Mouse (Mus musculus) thymus, postnatal 14 days (tissue): Measurements from ENCODE around the gene Galnt4.
A peak's percentile ranks its signal among the peaks of the same experiment; 100 is the strongest.
"Not testable (repeated sequence)": the region's sequence is repeated elsewhere in the genome, so short reads cannot be mapped to it uniquely, and the experiment has no call there.

Experiments used
- DNase-seq: peaks from one replicate; pipeline ENCODE4 v3.0.0; 2021

The Galnt4 gene

DNA sequence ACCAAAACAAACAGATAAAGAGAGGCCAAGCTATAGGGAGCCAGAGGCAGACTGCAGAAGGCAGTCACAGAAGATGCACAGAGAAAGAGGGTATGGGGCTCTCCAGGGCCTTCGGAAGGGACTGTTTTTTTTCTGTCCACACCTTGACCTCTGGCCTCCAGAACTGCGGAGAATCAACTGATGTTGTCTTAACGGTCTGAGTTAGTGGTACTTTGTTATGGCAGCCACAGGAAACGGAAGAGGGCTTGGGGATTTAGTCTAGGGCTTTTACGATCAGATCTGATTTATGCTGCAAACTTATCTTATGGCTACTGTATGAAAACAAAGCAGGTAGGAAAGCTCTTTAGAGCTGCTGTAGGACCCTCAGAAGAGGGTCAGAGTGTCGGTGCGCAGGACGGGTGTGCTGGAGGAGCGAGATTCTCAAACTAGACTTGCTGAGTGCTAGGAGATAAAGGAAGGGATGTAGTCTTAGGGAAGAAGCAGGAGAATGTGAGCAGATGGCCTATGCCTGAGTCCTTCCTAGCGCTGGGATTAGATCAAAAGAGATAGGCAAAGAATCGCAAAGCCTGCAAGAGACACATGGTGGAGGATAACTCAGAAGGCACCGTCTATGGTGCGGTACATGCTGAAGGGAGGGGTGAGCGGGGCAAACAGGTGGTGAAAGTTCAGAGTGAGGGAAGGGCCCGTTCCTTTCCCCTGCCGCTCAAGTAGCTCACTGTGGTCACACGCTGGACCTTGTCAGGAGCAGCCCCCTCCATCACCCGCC lies 7.7 kb downstream of the Galnt4 start:
- DNase-seq: peak; percentile 57

DNA sequence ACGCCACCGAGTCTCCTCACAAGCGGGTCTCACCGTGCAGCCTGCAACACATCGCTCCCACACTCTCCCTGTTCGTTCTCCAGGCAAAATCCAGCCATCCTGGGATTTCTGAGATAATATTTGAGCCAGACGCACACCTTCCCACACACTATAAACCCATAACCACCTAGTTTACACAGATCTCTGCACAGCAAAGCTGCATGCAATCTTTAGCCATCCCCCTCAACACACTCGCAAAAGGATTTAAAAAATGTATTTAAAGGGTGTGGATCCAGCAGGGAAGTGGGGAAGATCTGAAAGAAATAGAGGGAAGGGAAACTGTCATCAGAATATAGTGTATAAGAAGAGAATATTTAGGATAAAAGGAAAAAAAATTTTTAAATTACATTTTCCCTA lies 8.3 kb downstream of the Galnt4 start:
- DNase-seq: no peak

DNA sequence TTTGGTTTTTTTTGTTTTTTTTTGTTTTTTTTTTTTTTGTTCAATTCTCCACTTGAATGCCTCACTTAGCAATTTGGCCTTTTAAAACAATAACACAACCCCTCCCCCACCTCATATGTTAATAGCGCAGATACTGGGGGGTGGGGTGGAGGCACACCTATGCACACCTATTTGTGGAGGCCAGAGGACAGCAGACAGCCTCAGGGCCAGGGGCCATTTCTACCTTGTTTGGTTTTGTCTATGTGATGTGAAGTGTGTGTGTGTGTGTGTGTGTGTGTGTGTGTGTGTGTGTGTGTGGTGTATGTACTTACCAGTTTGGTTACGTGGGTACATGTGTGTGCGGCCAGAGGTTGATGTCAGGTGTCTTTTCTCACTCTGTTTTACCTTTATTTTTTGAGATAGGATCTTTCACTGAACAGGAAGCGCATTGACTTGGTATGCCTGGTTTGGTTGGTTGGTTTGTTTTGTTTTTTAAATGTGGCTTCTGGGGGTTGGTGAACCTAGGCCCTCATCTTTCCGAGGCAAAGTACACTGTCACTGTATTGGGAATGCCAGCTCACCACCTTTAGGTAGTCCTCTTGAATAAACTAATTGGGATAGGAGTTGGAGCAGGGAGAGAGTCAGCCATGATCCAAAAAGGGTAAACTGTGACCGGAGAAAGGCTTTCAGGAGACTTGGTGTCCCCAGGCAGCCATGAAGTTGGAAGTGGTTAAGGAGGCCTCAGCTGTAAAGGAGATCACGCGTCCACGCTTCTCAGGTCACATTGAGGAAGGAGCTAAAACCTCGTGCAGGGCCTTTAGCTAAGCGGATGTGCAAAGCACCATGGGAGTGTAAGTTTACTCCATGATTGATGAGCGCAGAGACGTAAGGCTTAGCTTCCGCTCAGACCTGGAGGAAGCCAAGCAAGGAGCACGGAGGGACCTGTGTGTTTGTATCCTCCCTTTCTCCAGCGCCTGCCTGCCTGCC lies 9.0 kb downstream of the Galnt4 start:
- peak; percentile 44 for DNase-seq

DNA sequence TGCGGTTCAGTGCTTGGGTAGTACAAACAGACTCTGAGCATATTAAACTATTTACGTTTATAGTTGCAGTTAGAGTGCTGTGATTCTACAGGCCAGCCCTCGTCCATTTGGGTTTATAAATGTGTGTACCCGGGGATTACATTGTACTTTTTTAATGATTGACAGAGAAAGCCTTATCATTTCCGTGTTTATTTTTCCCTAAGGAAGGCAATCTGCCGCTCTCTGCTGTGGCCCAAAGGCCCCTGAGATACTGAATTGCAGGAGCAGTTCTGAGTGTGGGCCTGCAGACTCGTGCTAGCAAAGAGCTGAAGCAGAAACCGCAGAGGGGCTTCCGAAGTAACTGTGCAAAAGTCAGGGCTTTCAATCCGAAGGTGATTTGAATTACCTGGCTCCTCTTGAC lies 9.9 kb downstream of the Galnt4 start:
- DNase-seq: peak; percentile 4

DNA sequence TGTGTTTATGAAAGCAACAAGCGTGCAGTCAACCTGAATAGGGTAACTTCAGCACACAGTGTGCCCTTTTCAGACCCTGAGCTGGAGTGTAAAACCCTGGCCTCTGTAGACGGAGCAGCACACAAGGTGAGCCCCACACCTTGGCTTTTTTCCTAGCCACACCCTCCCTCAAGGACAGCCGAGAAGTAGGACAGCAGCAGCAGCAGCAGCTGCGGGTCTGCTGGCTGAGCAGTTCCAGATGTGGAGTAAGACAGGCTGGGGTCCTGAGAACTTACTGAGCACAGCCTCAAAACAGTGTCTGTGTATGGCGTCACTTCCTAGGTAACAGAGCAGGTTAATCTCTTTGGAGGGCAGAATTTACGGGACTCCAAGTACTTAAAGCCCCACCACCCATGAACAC lies 10.7 kb downstream of the Galnt4 start:
- DNase-seq: peak; percentile 50

DNA sequence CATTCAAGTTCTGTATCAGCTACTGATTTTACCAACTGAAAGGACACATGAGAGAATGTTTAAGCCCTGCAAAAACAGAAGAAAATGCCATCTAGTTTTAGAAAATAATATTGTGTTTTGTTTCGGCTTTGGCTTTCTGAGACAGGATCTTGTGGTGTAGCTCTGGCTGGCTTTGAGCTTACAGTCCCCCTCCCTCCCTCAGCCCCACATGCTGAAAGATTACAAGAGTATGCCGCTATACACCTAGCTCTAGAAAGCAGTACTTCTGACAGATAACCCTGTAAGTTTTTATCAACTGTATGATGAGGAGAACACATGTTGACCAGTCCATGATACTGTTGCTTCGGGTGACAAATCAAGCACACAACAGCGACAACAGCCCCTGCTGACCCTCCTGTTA lies 11.5 kb downstream of the Galnt4 start:
- DNase-seq: peak; percentile 76

DNA sequence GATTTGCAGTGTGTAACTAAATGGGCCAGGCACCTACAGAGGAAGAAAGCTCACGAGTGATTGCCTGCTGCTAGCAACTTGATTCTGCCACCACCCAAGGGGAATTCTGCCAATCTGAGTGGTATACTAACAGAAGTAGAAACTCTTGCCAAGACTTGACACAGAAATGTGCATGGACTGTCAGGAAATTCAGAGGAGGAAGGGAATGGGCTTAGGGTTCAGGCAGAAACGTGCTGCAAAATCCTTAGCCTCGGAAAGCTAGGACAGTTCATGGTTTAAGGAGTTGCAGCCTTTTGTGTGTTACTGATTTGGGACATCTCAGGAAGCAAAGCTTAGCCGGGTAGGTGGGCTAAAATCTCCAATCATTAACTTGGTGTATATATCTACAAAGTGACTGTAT lies 18.3 kb downstream of the Galnt4 start, which contains the start of gene Phxr2:
TSS of gene Phxr2 (minus strand) at position 101 of the 400 bp plus-strand sequence.
- DNase-seq: no peak

DNA sequence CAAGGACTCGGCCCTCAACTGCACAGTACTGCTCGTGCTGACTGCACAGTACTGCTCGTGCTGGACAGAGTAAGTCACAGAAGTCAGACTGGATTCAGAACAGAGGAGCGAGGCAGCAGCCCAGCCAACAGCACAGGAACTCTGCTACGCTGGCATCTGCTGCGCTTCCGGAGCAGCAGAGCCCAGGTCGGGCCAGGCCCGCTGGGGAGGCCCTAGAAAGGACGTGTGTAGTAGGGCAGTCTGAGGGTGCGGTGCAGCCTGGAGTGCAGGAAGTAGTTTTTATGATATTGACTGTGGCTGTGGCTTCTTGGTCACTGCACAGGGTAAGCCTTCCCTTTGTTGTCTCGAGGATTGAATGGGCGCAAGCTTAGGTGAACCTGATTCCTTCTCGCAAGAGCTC lies 19.0 kb downstream of the Galnt4 start:
- DNase-seq: peak; percentile 84

DNA sequence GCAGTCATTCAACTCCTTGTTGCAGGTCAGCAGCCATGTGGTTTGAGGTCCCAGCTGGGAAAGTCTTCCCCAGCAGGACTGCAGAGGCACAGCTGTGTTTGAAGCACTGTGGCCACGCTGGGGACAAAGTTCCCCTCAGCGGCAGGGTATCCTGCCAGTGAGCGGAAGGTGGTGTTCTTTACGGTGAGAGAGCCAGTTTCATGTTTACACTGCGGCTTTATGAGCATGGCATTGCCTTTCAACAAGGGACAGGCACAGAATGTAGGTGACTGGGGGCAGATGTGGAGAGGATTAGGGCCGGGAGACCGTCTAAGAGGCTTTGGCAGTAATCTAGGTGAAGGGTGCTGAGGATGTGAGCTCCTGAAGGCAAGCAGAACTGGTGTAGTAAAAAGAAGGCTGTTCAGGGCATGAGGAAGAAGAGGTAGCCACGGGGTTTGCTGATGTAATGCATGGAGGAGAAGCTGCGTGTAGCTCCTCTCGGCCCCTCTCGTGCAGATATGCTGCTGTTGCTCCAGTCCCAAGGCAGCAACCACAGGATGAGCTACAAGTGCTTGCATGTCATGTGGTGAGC lies 19.8 kb downstream of the Galnt4 start:
- peak; percentile 72 for DNase-seq

DNA sequence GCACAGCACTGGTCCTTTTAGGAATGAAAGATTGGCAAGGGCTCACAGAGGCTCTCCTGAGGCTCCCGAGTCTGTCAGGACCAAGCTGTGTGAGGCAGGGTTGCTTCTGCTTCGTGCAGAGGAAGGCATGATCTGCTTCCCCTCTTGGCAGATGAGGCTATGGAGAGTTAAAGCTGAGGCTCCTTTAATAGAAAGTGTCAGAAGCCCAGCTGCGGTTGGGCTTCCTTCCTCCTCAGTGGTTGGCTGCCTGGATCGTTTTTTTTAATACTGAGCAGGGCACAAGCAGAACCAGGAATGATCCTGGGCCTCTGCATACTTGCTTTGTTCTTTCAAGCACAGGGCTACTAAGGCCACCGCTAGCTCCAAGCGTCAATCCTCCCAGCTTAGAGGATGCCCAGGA lies 22.7 kb downstream of the Galnt4 start:
- DNase-seq: peak; percentile 43

DNA sequence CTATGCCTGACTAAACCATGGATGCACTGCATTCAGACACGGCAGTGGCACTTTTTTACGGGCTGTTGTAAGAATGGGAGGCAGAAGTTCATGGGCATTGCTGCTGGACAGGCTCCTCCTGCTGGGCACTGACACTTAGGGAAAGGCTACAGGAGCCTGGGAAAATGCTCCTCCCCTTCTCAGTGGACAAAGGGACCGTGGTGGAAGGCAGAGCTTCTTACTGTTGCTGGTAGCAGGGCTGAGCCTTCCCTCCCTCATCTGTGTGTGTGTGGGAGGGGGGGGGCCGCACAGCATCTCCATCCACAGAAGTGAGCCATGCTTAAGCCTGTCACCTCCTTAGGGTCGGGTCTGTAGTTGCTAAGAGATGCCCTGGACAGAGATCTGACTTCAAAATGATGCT lies 23.3 kb downstream of the Galnt4 start:
- DNase-seq: peak; percentile 40

DNA sequence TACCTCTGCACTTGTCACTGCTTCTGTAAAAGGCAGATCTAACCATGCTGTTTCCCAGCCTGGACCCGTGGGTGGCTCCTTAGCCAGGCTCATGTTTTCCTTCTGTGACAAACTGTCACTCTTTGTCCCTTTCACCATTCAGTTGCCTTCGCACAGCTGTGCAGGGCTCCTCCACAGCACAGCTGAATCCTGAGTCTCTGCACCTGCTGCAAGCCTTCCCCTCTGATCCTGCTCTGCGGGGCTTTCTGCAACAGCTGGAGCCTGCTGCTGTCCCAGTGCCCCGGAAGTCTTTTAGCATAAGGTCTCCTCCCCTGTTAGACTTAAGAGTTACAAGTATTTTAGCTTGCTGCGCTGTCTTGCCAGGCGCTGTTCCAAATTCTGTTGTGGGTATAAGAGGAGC lies 24.2 kb downstream of the Galnt4 start:
- DNase-seq: peak; percentile 90

DNA sequence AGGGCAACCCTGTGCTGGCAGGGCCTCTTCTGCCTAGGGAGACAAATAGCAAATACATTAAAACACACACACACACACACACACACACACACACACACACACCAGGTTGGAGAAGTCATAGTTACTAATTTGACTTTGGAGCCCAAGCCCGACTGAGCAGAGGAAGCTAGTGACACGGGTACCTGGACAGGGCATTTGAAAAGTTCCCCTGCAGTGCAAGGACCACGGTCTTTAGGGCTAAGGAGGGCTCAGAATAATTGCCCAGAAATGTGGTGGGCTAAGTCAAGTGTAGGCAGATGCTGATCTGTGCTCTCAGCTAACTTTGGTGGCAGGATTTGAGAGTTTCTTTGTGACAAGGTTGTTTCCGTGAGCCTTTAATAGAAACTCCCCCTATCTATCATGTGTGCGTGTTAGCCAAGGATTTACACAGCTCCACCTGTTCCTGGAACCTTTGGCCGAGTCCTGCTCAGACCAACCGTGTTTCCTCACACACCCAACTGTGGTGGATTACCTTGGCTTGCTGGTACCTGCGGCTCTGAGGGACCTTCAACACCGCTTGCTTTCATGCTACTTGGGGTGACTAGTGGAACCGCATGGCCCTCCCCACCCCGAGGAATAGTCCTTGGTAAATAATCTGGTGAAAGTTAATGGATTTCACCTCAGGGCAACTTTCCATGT lies 24.8 kb downstream of the Galnt4 start:
- peak; percentile 20 for DNase-seq

DNA sequence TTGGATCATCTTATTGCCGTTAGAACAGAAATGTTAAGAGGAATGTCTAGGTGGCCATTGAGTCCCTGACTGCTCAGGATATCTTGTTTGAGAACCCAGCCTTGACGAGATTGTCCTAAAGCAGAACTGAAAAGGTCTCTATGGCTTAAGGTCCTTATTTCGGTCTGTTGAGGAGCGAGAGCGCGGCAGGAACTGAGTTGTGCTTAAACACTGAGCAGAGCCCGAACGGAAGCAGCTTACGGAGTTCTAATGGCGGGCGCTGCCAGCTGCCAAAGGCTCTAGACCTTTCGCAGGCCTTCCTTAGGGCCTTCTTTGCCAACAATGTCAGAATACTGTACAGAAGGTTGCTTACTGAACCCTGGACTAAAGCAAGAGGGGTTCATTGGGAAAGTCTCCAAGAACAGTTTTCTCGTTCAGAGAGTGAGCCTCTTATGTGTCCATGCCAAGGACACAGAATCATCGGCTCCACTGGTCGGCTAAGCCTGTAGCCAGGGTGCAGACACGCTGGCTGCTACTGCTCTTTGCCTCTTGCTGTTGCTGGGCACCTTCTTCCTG lies 25.4 kb downstream of the Galnt4 start:
- DNase-seq: no peak

DNA sequence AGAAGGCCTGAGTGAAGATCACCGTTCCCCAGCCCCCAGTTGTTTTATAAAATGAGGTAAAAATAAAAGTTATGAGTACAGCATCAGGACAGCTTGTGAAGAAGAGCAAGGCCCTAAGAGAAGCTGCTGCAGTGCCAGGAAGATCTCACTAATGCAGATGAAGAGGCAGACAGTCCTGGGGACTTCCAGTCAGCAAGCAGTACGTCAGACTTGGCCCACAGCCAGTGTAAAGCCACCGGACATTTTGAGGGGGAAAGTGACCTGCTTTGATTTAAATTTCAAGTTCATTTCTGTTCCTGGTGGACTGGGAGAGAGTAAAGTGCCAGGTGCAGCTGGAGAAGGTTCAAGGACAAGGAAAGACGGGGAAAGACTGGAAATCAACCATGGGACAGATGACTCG lies 28.4 kb downstream of the Galnt4 start:
- DNase-seq: no peak

DNA sequence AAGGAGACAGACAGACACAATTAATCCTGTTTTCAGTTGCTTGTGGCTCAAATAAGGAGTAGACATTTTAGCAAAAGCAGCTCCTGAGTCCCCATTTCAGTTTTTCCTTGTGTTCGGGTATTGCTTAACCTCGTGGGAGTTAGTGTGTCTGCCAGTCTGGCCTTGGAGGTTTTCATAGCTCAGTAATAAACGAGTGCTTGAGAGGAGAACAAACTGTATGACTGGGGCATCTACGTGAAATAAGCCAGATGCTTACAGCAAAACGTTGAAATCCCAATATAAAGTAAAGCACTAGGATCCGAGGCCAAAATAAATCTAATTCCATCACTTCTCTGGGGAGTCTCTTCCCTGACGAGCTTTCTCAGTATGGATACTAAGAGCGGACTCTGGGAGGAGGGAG lies 37.7 kb downstream of the Galnt4 start:
- no peak for DNase-seq

DNA sequence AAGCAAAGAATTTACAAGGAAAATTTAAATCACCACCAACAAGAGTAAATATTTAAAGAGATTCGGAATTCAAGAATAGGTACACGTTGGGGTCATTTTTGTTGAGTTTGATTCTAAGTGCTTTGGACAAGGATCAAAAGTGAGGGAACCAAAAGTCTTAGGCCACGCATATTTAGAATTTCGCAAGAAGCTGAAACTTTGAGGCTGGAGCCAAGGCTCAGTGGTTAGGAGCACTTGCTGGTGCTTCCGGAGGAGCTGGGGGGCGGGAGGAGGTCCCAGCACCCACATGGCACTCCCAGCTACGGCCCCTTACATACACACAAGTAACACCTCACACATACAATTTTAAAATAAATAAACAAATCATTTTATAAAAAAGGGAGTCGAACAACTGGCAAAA lies 38.6 kb downstream of the Galnt4 start:
- no peak for DNase-seq

DNA sequence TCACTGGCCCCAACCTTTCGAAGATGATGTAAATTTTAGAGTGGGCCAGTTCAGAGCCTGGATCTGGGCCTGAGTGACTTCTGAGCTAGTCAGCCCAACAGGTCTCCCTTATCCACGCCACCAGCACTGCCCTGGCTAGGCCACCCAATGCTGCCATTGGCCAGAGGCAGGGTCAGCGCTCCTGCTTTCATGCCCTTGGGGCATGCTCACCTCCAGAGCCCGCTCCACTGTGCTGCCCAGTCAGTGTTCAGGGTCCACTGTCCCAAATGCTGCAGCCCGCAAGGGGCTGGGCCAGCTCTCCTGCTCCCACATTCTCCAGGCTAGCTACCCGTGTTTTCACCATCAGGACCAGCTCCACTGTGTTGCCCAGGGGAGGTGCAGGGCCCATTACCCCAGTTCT lies 42.1 kb downstream of the Galnt4 start:
- DNase-seq: no peak

DNA sequence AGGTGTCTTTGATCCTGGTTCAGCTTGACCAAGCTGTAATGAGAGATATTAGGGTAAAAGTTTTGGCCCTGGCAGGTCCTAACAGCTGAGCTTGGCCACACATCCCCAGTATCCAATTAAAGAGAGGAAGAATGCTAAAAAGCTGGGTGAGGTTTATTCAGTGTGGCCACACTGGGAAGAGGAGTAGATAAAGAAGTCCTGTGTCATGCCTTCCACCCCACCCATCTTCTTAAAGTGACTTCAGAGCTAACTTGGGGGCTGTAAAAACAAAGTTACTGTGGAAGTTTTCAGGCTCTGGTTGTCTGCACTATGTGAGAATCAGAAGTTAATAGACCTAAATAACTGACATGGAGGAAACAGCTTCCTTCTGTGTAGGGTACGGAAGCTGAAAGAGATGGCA lies 43.6 kb downstream of the Galnt4 start:
- DNase-seq: no peak

DNA sequence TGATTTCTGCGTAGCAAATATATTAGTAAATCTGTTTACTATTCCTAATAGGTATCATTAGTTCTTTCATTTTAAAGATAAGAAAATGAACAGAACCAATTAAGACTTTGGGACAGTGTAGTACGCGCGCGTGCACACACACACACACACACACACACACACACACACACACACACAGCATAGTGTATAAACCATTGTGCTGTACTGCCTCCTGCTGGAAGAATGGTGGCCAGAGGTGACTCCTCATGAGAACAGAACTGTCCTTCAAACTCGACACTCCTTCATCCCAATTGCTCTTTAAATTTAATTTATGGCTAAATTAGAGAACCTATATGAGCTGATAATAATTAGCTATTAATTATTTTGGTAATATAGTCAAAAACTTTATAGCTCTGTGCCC lies 44.1 kb downstream of the Galnt4 start:
- peak; percentile 81 for DNase-seq

DNA sequence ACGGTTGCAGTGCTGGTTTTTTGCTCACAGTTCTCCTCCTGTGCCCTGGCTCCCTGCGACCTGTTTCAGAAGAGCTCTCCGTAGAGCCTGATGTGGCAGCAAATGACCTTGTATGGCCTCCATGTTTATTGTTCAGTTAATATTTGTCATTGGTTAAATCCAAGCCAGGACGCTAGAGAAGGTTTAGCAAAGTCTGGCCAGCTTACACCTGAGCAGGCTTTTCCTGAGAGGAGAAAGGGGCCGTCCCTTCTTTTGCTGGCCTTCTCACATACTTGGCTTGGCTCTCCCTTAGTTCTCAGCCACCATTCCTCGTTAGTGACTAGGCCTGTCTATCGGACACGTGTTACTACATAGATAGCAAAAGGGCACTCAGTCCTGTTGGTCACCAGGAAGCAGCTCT lies 46.7 kb downstream of the Galnt4 start:
- no peak for DNase-seq

DNA sequence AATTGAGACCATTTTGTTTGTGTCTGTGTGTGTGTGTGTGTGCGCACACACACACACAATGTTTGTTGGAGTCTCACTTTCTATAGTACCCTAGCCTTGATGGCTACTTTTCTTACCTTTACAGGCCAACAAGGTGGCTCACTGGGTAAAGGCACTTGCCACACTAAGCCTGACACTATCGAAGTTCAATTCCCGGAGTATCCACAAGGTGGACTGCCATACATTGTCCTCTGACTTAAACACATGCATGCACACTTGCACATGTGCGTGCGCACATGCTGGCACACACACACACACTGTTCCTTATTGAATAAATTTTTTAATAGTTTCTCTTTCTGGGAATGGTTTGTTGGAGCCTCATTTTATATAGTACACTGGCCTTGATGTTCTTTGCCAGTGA lies 48.8 kb downstream of the Galnt4 start:
- DNase-seq: no peak

DNA sequence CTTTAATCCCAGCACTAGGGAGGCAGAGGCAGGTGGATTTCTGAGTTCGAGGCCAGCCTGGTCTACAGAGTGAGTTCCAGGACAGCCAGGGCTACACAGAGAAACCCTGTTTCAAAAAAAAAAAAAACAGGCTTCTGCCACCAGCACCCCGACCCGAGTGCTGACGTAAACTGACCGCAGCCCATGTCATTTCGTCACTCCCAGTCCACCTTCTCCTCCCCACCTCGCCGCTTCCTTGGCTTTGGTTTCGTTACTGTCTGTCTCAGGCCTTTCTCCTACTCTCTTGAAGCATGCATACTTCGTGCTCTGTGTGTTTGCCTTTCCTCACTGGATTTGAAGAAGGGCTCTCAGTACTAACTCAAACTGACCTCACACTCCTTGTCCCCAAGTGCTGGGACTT lies 49.7 kb downstream of the Galnt4 start:
- not testable (repeated sequence) for DNase-seq
